Mouse (Mus musculus) gastrocnemius, adult 8-10 months (tissue): Measurements from ENCODE around the gene Usp36. TPM values are rescaled to one million over a fixed set of nuclear protein-coding genes. Genes with fewer than 3 reads are reported as not detected.

Experiments
- DNase-seq, 2 experiments: peaks; one replicate each; pipeline ENCODE4 v3.0.0; 2022; ENCODE audit warnings: low spot score in 2 of 2
- total RNA-seq, 4 experiments: library from RNA; stranded (reverse); gene quantifications; 2 replicates each; pipeline ENCODE4 v1.2.4; 2022

Gene Usp36
- total RNA-seq, 4 experiments from 2014 or later, result 13.1 to 16.7 (median 14.8) TPM

DNA sequence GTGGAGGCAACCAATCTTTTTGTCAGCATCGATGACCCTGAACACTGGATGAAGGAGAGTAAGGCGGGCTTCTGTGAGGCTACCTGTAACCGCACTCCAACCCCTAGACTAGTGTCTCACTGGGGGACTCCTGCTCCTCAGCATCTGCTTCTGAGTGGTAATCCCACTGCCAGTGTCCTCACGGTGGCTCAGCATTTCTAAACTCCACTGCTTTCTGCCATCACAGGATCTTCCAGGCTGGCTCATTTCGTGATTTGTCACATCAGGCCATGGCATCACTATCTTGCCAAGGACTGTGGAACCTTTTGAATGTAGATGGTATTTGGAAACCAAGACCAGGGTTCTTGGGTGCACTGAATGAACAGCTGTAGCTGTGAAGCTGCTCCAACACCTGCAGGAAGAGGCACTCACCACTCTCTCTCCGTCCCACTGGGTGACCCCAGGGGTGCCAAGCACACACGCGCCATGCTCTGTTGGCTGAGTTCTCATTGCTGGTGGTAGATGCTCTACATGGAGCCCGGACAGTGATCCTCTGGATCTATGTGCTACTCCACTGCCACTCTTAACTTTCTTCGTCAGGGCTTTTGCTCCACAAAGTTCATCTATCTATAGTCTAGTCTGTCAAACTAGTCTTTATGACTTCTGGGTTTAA is 66.5 kb downstream of the Usp36 start:
- no peak for DNase-seq

DNA sequence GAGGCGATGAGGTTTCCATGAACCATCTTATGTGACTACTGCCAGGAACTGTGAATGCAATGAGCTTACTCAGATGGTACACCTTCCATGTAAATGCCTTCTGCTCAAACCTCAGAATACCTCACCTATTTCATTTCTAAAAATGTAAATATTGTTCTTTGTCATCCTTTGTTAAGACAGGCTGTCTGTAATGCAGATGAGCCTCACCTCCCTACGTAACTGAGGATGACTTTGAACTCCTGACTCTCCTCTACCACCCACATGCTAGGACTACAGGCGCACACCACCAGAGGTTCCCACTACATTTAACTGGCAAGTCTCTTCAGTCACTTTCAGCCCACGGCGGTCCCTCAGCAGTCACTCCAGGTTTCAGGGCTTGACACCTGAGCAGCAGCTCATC is 67.1 kb downstream of the Usp36 start:
- no peak for DNase-seq

DNA sequence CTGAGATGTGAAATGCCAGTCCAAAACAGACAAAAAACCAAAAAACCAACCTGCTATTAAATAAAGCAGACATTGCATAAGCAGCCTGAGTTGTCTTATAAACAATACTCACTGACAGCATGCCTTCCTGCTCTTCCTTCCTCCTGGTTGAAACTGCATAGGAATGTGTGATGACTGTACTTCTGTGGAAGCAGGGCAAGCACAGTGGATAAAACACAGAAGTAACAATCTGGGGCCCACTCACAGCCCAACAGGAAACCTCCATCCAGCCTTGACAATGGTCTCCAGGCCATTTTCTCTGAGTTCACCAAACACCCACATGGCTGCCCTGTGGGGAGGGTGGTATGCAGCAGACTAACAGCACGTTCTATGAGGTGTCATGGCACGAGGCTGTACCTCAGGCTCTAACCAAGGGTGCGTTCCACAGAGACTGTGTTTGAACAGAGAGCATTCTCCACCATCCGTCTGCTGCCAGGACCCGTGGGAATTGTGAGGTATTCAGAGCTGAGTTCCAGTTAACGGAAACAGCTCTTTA is 67.6 kb downstream of the Usp36 start:
- no peak for DNase-seq

DNA sequence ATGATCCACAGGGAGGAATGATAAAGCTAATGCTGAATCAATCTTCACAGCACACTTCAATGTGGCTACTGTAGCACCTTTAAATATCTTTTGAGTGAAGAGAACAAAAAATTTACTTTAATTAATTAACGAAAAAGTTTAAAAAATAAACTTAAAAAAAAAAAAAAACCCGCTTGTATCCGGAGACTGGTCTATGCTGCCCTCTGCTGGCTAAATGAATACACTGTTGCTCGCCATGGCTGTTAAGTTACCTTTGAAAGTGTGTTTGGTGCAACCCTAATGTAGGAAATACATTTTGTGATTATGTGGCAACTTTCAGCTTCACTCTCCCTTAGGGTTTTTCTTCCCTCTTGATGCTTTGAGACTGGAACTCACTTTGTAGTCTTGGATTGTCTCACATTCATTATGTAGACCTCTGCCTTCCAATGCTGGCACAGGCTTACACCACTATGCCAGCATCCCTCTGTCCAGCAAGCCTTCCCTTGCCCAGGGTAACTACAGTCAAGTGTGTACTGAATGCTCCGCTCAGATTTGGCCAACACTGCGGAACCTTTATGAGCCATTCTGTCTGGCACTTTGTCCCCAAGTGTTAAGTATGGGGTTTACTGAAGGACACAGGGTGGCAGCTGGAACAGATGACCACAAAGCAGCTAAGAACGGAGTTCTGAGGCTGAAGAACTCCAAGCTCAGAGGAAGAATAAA is 69.3 kb downstream of the Usp36 start:
- no peak for DNase-seq

DNA sequence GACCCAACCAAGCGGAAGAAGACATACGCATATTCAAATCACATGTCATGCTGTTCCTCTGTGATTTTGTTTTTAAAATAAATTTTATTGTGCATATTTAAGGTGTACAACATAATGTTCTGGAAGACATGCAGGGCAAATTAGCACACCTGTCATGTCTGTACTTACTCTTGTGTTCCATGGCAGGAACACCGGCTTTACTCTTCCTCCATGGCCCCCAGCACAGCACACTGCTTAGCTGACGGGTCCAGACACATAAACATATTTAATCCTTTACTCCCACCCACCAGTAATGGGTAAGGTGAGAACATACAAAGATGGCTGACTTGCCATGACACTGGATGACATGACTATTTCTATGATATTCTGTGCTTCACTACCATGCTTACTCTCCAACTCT is 71.0 kb downstream of the Usp36 start:
- DNase-seq, result no peak

DNA sequence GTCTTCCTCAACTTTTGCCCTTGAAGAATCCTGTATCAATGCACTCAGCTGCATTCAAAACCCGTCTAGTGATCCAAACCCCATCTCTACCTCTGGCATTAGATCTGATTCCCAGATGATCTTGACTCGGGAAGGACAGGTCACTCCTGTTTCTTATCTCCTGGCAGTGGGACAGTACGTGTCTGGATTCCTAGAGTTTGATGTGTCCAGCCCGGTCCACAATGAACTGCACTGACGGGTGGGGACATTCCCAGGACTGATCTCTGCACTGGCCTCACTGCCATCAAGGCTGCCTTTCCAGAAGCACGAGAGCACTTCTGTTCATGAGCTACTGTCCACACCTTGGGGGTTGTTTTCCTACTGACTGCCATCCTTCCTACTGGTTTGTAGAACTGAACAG is 73.6 kb downstream of the Usp36 start:
- no peak for DNase-seq

DNA sequence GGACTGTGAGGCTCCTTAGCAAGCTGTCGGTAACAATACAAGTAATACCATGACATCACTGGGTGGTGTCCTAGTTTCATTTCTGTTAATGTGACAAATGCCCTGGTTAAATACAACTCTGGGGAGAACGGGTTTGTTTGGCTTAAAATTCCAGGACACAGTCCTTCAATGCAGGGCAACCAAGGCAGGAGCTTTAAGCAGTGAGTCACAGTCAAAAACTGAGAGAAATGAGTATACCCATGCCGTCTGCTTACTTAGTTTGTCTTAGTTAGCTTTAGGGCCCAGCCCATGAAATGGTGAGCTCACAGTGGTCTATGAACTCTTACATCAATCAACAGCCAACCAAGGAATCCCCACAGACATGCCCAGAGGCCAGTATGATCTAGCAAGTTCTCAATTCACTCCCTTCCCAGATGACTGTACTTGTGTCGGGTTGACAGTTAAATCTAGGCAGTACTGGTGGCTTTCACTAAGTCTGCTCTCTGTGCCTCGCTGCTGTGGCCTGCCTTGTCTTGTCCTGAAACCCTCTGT is 74.1 kb downstream of the Usp36 start:
- DNase-seq, result no peak

DNA sequence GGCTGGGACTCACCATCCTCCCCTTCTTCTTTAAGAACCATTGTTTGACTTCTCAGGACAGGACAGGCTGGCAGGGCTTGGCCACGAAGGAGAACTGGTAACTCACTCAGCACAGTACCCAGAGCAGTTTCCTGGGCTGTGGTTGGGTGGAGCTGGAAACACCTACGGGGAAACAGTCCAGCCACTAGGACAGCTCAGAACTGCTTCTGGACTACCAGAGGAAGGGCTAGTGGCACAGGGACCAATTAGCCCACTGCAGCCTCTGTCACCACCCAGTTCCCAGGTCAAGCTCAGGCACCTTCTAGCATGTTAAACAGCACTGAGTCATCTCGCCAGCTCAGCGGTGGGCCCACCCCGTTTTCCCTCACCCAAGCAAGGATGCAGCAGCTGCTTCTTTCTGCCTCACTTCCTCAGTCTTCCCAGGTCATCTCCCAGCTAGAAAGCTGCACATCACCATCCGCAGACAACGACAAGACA is 77.4 kb downstream of the Usp36 start:
- DNase-seq, result no peak

DNA sequence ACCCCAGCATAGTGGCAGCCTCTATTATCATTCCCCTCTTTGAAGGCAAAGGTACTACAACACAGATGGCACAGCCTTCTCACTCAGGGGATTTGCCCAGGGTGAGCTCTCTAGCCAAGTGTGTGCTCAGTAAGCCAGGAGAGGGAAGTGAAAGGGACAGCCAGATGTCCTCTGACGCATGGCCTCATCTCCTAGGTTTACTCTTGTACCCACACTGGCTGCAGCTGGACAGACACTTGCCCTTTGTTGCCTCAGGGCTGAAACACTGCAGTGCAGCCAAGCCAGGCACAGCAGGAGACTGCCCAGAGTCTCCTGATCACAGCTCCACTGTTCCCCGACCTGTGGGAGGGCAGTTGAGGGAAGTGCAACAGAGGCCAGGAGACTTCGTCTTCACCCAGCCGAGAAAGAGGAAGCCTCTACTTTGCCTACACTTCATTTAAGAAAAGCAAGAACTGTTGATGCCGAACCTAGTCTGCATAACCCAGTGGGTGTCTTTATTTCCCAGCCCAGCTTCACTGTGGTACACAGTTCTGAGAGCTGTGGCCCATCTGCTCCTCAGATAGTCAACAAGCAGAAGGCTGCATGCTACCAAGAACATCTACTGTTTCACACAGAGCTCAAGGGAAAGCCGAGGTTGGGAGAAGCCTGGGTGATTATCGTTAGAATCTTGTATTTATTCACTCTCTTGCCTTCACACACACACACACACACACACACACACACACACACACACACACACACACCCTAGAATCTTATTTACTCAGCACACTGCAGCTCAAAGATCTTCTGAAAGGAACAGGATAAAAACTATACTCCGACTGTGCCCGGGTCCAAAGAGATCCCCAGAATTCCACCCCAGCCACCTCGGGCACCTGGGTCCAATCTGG is 78.1 kb downstream of the Usp36 start:
- peak; percentile 26 to 39 for DNase-seq

DNA sequence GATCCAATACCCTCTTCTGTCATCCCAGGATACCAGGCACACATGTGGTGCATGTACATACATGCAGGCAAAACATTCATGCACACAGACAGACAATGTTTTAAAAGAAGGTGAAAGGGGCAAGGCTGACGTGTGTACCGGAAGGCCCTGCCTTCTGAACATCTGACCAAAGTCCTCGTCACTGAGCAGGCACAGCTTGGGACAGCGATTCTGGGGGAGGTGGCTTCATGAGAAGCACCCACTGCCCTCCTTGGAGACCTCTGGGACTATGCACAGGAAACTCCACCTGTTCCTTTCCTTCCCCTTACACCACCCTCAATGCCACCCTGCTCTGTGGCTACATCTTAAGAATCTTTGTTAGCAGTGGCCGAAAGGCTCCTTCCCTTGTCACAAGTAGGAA is 79.1 kb downstream of the Usp36 start:
- DNase-seq, result no peak

DNA sequence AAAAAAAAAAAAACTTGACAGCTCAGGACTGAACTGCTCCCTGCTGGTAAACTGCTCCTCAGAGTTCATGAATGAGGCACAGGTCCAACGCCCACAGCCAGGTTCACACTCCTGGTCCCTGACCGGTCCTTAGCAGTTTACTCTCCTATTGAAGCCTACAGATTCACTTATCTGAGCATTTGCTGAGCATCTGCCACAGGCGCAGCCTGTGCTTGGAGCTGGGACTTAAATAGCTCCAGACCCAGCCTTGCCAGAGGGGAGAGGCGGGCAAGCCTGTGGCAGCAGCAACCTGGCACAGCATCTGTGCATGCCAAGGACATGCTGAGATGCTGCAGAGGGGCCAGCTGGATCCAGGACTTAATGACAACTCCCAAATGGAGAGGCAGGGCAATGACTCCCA is 79.9 kb downstream of the Usp36 start:
- DNase-seq, result no peak

Other genes with a start within 250 kb of the Usp36 start
- under 1 TPM in 2 of 4 experiments, not detected in 2; 0.02 to 0.03 TPM for gene Dnah17, start 159.6 kb downstream of the Usp36 start, total RNA-seq
- 10 to 100 TPM; 26.6 to 38.4 (median 30.2) TPM for gene Cyth1, start 41.7 kb downstream of the Usp36 start, total RNA-seq
- 1 to 10 TPM in 1 of 4 experiments, under 1 TPM in 3; 0.41 to 1.0 (median 0.94) TPM for gene Cep295nl, start 52.3 kb upstream of the Usp36 start, total RNA-seq
- gene Timp2, start 65.5 kb upstream of the Usp36 start, total RNA-seq, result 10 to 100 TPM; 41.0 to 82.5 (median 52.4) TPM
- gene Lgals3bp, start 111.8 kb upstream of the Usp36 start, total RNA-seq, result 10 to 100 TPM; 12.3 to 16.0 (median 14.3) TPM
- gene Cant1, start 128.8 kb upstream of the Usp36 start, total RNA-seq, result 10 to 100 TPM in 3 of 4 experiments, 1 to 10 TPM in 1; 9.6 to 11.8 (median 11.0) TPM
- gene C1qtnf1, start 138.0 kb upstream of the Usp36 start, total RNA-seq, result 1 to 10 TPM; 4.0 to 8.9 (median 6.3) TPM
- 1 to 10 TPM; 4.3 to 6.8 (median 4.5) TPM for gene Engase, start 186.6 kb upstream of the Usp36 start, total RNA-seq